Mouse (Mus musculus) right cerebral cortex, adult 2 months (tissue): ENCODE measurements around the gene E130114P18Rik.

Source experiments
- DNase-seq, 2 experiments: peaks; one replicate each; pipeline ENCODE4 v3.0.0; 2021 to 2022; ENCODE audit warnings: low spot score in 2 of 2

Gene E130114P18Rik

GRCm38 (mm10) chr4:97657586-97657985 is 120.3 kb downstream of the E130114P18Rik start:
- no peak for DNase-seq

- no peak for DNase-seq
Observed at GRCm38 (mm10) chr4:97649626-97650015, 128.3 kb downstream of the E130114P18Rik start.

GRCm38 (mm10) chr4:97648825-97649625 is 128.9 kb downstream of the E130114P18Rik start:
- peak; percentile 58 to 74 for DNase-seq

GRCm38 (mm10) chr4:97648436-97648707 is 129.5 kb downstream of the E130114P18Rik start:
- DNase-seq = no peak

- peak; percentile 38 to 45 for DNase-seq
Observed at GRCm38 (mm10) chr4:97647700-97648435, 130.0 kb downstream of the E130114P18Rik start.

GRCm38 (mm10) chr4:97647236-97647635 is 130.6 kb downstream of the E130114P18Rik start:
- DNase-seq = no peak

- no peak for DNase-seq
Observed at GRCm38 (mm10) chr4:97640385-97640784, 137.5 kb downstream of the E130114P18Rik start.

- no peak for DNase-seq
Observed at GRCm38 (mm10) chr4:97636569-97636968, 141.3 kb downstream of the E130114P18Rik start.

- no peak for DNase-seq
Observed at GRCm38 (mm10) chr4:97635757-97636292, 142.1 kb downstream of the E130114P18Rik start.

- peak; percentile 23 to 24 for DNase-seq
Observed at GRCm38 (mm10) chr4:97635296-97635755, 142.6 kb downstream of the E130114P18Rik start.

- DNase-seq = no peak
Observed at GRCm38 (mm10) chr4:97628881-97629605, 148.8 kb downstream of the E130114P18Rik start.

- no peak for DNase-seq
Observed at GRCm38 (mm10) chr4:97626002-97626720, 151.7 kb downstream of the E130114P18Rik start.

GRCm38 (mm10) chr4:97623165-97623564 is 154.7 kb downstream of the E130114P18Rik start:
- no peak for DNase-seq

- DNase-seq = no peak
Observed at GRCm38 (mm10) chr4:97621731-97622130, 156.1 kb downstream of the E130114P18Rik start.

GRCm38 (mm10) chr4:97620409-97620808 is 157.5 kb downstream of the E130114P18Rik start:
- no peak for DNase-seq

- peak; percentile 52 to 75 for DNase-seq
Observed at GRCm38 (mm10) chr4:97618668-97619373, 159.1 kb downstream of the E130114P18Rik start.

- no peak for DNase-seq
Observed at GRCm38 (mm10) chr4:97615031-97615430, 162.8 kb downstream of the E130114P18Rik start.

GRCm38 (mm10) chr4:97611251-97611847 is 166.5 kb downstream of the E130114P18Rik start:
- DNase-seq = peak; percentile 43 to 46

GRCm38 (mm10) chr4:97609831-97610727 is 167.8 kb downstream of the E130114P18Rik start:
- DNase-seq = peak in 1 of 2 experiments; percentile 17
